Mouse (Mus musculus) small intestine, adult 2 months (tissue): ENCODE results near the gene Harbi1.

Experiments used
- CTCF ChIP-seq: fragments of 200-500 bp; IDR thresholded peaks from 2 replicates; pipeline ENCODE4 v1.5.1; 2012; ENCODE audit warnings: low read depth, mild to moderate bottlenecking, control low read depth, inconsistent platforms, low read length, moderate library complexity, mixed read lengths; ENCODE audit not compliant: insufficient replicate concordance, insufficient read length; ENCODE audit errors: extremely low read depth
- POLR2A ChIP-seq: fragments of 200-500 bp; IDR thresholded peaks from 2 replicates; pipeline ENCODE4 v1.6.1; 2012; ENCODE audit warnings: low read depth, mild to moderate bottlenecking, control low read depth, inconsistent platforms, low read length, moderate library complexity

DNA sequence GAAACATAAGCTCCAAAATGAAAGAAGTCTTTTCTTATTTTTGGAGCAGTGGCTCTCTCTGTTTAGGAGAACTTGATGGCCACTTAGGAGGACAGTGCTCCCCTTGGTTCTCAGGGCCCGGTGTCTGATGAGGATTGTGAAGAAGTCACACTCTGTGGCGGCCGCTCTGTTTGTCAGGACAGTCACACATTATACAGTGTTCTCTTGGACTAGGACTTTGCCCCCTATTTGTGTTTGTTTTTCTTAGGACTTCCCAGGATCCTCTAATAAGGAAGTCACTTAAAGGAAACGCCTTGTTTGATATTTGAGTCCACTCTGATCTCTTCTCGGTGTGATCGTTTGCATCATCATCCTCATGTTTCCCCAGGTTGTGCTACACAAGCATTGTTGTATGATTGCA, 7.6 kb downstream of the Harbi1 start:
- no peak for TF ChIP-seq CTCF
- no peak for TF ChIP-seq POLR2A
